Mouse (Mus musculus): Measurements from ENCODE around the gene Ttll13. TPM values are rescaled to one million over a fixed set of nuclear protein-coding genes. Genes with fewer than 3 reads are reported as not detected.

Gene Ttll13
- polyA plus RNA-seq, 1 experiment from 2014 or later, result 0.57 TPM

DNA sequence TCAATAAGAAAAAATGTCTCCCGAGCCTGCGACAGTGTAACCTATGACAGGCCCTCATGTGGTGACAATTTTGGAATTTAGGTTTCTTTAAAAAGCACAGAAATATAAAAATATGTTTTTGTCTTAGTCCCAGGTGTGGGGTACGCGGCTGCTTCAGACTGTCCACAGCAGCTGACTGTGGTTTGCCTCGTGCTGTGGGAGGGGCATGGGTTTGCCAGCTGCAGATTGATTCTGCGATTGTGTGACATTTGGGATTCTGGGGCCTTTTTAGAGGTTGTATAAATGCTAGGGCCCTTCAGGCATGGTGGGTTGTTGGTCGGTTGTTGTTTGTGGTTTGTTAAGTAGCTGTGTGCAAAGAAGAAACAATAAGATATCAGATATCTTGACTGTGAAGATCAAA, 41.2 kb upstream of the Ttll13 start:
- Histone ChIP-seq H3K4me1 (peaks cover 93% of the 10 kb centered on the region), H3K27ac (replicated peaks) (no peak overlapping the region), H3K4me3 (no peak overlapping the region), H3K9me3 (no peaks in the 10 kb centered on the region), H3K36me3 (replicated peaks) (peaks cover 20% of the 10 kb centered on the region), H3K27me3 (replicated peaks; ENCODE audit: low read depth, poor library complexity, severe bottlenecking) (no peaks in the 10 kb centered on the region)
- no peak for DNase-seq (ENCODE audit: low spot score)
- 84% methylated on average over 7 of the region's 7 CpGs for WGBS

DNA sequence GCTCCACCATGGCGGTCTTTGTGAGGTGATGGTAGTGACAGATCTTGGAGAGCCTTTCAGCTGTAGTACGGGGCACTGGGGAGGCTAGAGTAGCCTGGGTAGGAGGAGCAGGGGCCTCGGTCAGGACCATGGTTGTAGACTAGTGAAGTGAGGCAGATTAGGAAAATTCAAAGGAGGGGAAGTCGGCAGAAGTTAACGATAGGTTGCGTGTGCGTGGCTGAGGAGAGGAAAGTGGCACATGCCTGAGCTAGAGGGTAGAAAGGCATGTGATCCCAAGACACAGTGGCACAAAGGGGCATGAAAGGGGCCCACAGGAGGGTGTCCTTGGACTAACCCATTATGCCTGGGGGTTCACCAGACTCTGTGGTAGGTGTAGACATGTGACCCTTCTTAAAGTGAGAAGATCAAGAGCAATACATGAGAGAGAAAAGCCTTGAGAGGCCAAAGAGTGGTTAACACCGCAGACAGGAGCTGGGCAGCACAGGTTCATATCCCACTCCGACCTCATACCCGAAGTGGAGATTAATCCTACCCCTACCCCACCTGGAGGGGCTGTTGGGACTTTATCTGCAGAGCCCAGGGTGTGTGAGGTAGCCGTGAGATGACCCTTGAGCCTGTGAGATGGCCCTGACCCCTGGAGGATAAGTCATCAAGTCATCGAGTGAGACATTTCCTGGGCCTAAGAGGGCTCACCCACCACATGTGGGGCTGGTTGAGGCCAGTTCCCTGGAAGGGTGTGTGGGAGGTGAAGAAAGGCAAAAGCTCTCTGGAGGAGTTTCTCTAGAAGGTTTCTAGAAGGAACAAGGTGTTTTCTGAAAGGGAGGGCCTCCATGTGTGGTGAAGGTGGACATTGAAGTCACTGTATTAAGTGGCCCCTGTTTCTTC, 40.2 kb upstream of the Ttll13 start:
- 0 out of 2 replicates have a peak overlapping the region, but pooled peaks have one; percentile 8 for H3K27ac ChIP-seq (replicated peaks)
- no peak for DNase-seq (ENCODE audit: low spot score)
- H3K36me3 ChIP-seq (replicated peaks), result peaks cover 19% of the 10 kb centered on the region
- no peak overlapping the region for H3K4me3 ChIP-seq
- H3K27me3 ChIP-seq (replicated peaks; ENCODE audit: low read depth, poor library complexity, severe bottlenecking), result no peaks in the 10 kb centered on the region
- WGBS, result 85% methylated on average over 12 of the region's 12 CpGs
- no peaks in the 10 kb centered on the region for H3K9me3 ChIP-seq
- H3K4me1 ChIP-seq, result peaks cover 85% of the 10 kb centered on the region

- Histone ChIP-seq H3K9me3 (no peaks in the 10 kb centered on the region), H3K4me1 (peaks cover 75% of the 10 kb centered on the region), H3K27ac (replicated peaks) (peak overlapping the region; percentile 66), H3K36me3 (replicated peaks) (peaks cover 8% of the 10 kb centered on the region), H3K27me3 (replicated peaks; ENCODE audit: low read depth, poor library complexity, severe bottlenecking) (no peaks in the 10 kb centered on the region), H3K4me3 (no peak overlapping the region)
- no peak for DNase-seq (ENCODE audit: low spot score)
- WGBS, result 69% methylated on average over 3 of the region's 3 CpGs
Measured at GRCm38 (mm10) chr7:80207314-80207731, 38.9 kb upstream of the Ttll13 start.

DNA sequence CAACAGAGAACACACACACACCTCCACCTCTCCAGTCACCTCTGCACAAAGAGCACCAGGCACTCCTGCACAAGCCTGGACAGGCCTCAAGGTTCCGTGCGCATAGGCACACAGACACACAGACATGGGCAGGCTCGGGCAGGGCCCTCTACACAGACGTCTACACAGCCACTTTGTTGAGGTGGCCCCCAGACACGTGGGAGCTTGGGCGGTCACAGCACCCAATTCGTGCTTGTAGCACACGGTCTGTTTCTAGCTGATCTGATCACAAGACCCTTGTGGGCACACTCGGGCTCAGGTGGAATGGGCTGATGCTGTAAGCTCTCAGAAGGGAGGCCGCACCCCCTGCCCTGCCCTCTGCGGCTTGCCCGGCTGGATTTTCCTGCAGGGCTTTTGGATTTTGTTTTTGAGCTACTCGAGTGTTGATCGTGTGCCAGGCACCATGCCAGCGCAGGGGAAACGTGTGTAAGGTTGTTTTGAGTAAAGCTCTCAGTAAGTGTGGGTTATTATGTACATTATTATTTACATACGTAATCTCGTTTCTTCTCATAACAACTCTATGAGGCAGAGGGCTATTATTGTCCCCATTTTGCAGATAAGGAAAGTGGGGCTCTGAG, 38.0 kb upstream of the Ttll13 start:
- Histone ChIP-seq H3K9me3 (no peaks in the 10 kb centered on the region), H3K36me3 (replicated peaks) (peaks cover 7% of the 10 kb centered on the region), H3K4me1 (peaks cover 67% of the 10 kb centered on the region), H3K4me3 (no peak overlapping the region), H3K27me3 (replicated peaks; ENCODE audit: low read depth, poor library complexity, severe bottlenecking) (no peaks in the 10 kb centered on the region), H3K27ac (replicated peaks) (peak overlapping the region; percentile 66)
- WGBS, result 79% methylated on average over 18 of the region's 18 CpGs
- DNase-seq (ENCODE audit: low spot score), result no peak

DNA sequence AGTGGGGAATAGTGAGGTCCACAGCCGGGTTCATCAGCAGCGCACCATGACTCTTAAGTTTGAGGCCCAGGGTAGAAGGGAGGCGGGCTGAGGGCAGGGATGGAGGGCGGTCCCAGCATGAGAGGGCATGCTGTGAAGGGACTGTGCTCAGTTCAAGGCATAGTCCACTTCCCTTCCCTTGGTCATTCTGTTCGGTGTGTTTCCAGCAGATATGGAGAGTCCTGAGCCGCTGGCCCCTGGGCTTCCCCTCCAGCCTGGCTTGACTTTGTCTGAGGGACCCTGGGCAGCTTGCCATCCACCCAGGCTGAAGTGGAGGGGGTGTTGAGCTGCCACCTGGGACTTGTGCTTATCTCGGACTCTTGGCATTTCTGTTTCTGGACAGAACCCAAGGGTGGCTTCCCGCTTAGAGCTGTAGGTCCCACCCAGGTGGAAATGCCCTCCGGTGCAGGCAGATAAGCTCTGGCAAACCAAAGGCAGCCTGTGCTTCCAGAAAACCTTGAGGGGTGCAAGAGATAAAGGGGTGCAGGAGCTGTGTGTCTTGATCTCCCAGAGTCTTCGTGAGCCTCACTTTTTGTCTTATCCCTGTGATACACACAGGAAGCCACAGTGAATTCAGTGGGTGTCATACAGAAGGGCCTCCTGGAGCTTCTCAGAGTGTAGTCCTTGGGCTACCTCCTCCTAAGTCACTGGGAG, 37.3 kb upstream of the Ttll13 start:
- peaks cover 60% of the 10 kb centered on the region for H3K4me1 ChIP-seq
- DNase-seq (ENCODE audit: low spot score), result no peak
- WGBS, result 84% methylated on average over 10 of the region's 10 CpGs
- no peaks in the 10 kb centered on the region for H3K27me3 ChIP-seq (replicated peaks; ENCODE audit: low read depth, poor library complexity, severe bottlenecking)
- H3K4me3 ChIP-seq, result no peak overlapping the region
- H3K9me3 ChIP-seq, result no peaks in the 10 kb centered on the region
- H3K27ac ChIP-seq (replicated peaks), result peak overlapping the region; percentile 35; the same call in 1 of the 2 replicates
- peaks cover 13% of the 10 kb centered on the region for H3K36me3 ChIP-seq (replicated peaks)

DNA sequence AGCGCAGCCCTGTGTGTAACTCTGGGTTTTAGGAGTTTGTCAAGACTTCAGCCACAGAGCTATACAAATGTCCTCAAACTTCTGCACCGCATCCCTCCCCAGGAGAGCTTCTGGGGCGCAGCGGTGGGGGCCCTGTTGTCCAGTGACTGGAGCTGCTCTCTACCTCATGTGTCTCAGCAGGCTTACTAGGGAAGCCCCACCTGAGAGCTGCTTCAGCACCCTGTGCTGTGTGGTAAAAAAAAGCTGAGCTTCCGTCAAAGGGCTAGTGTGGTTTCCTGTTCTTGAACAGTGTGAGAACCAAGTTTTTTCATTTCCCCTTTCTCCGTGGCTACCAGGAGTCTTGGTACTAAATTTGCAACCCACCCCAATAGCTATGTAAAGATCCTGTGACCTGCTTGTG, 36.5 kb upstream of the Ttll13 start:
- no peaks in the 10 kb centered on the region for H3K27me3 ChIP-seq (replicated peaks; ENCODE audit: low read depth, poor library complexity, severe bottlenecking)
- H3K4me1 ChIP-seq, result peaks cover 54% of the 10 kb centered on the region
- no peak overlapping the region for H3K27ac ChIP-seq (replicated peaks)
- peaks cover 21% of the 10 kb centered on the region for H3K36me3 ChIP-seq (replicated peaks)
- no peak overlapping the region for H3K4me3 ChIP-seq
- DNase-seq (ENCODE audit: low spot score), result no peak
- no peaks in the 10 kb centered on the region for H3K9me3 ChIP-seq
- WGBS, result 81% methylated on average over 6 of the region's 6 CpGs

- no peak overlapping the region for H3K4me3 ChIP-seq
- H3K9me3 ChIP-seq, result no peaks in the 10 kb centered on the region
- H3K36me3 ChIP-seq (replicated peaks), result peaks cover 34% of the 10 kb centered on the region
- no peak overlapping the region for H3K27ac ChIP-seq (replicated peaks)
- no peak for DNase-seq (ENCODE audit: low spot score)
- H3K4me1 ChIP-seq, result peaks cover 54% of the 10 kb centered on the region
- no peaks in the 10 kb centered on the region for H3K27me3 ChIP-seq (replicated peaks; ENCODE audit: low read depth, poor library complexity, severe bottlenecking)
- 84% methylated on average over 4 of the region's 4 CpGs for WGBS
Measured at GRCm38 (mm10) chr7:80210982-80211381, 35.2 kb upstream of the Ttll13 start.

GRCm38 (mm10) chr7:80213604-80214003, 32.6 kb upstream of the Ttll13 start:
- H3K36me3 ChIP-seq (replicated peaks), result peaks cover 60% of the 10 kb centered on the region
- no peaks in the 10 kb centered on the region for H3K9me3 ChIP-seq
- no peak overlapping the region for H3K4me3 ChIP-seq
- no peak for DNase-seq (ENCODE audit: low spot score)
- peaks cover 29% of the 10 kb centered on the region for H3K4me1 ChIP-seq
- H3K27me3 ChIP-seq (replicated peaks; ENCODE audit: low read depth, poor library complexity, severe bottlenecking), result no peaks in the 10 kb centered on the region
- H3K27ac ChIP-seq (replicated peaks), result no peak overlapping the region
- WGBS, result 88% methylated on average over 7 of the region's 7 CpGs

DNA sequence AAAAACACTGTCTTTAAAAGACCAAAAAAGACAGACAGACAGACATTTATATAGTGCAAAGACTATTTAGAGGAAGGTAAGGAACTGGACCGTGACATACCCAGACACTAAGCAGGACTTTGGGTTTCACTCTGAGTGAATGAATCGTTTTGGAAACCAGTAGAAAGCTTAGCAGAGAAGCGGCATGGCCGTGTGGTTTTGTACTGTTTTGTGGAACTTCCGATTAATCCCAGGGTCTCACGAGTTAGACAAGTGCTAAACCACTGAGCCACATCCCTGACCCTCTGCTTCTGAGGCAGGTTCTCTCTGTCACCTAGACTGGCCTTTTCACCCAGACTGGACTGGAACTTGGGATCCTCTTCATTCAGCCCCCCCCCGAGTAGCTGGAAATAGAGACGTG, 31.7 kb upstream of the Ttll13 start:
- H3K36me3 ChIP-seq (replicated peaks), result peaks cover 69% of the 10 kb centered on the region
- 76% methylated on average over 8 of the region's 8 CpGs for WGBS
- no peak for DNase-seq (ENCODE audit: low spot score)
- H3K9me3 ChIP-seq, result no peaks in the 10 kb centered on the region
- H3K27ac ChIP-seq (replicated peaks), result peak overlapping the region; percentile 86
- no peak overlapping the region for H3K4me3 ChIP-seq
- peaks cover 20% of the 10 kb centered on the region for H3K4me1 ChIP-seq
- no peaks in the 10 kb centered on the region for H3K27me3 ChIP-seq (replicated peaks; ENCODE audit: low read depth, poor library complexity, severe bottlenecking)

DNA sequence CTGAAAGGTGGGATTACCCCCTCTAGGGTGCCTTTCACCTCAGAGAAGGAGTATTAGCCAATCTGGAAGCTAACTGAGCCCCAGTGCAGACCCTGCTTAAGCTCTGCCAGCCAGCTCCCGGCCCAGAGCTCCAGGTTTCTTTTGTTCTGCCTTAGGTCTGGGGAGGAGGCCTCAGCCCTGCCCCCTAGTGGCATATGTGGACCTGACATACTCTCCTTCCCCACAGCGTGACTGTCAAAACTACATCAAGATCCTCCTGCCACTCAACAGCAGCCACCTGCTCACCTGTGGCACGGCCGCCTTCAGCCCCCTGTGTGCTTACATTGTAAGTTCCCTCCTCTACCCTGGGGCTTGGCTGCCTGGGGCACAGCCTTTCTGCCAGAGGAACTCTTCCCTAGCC, 30.8 kb upstream of the Ttll13 start:
- peaks cover 13% of the 10 kb centered on the region for H3K4me1 ChIP-seq
- WGBS, result 21% methylated on average over 4 of the region's 4 CpGs
- no peak overlapping the region for H3K4me3 ChIP-seq
- H3K27ac ChIP-seq (replicated peaks), result peak overlapping the region; percentile 86
- H3K36me3 ChIP-seq (replicated peaks), result peaks cover 78% of the 10 kb centered on the region
- H3K27me3 ChIP-seq (replicated peaks; ENCODE audit: low read depth, poor library complexity, severe bottlenecking), result no peaks in the 10 kb centered on the region
- H3K9me3 ChIP-seq, result no peaks in the 10 kb centered on the region
- DNase-seq (ENCODE audit: low spot score), result peak; percentile 85

DNA sequence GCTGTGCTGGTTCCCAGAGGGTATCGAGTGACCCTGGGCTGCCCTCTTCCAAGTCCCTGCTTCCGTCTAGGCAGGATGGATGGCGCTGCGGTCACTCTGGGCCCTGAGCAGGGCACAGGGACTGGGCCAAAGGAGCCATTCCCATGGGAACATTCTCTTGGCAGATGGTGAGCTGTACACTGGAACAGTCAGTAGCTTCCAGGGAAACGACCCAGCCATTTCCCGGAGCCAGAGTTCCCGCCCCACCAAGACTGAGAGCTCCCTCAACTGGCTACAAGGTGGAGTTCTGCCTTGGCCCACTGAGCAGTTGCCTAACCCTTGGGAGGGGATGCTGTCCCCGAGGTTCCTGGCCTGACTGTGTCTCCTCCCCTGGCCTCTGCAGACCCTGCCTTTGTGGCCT, 29.6 kb upstream of the Ttll13 start:
- H3K4me3 ChIP-seq, result no peak overlapping the region
- H3K9me3 ChIP-seq, result no peaks in the 10 kb centered on the region
- H3K27me3 ChIP-seq (replicated peaks; ENCODE audit: low read depth, poor library complexity, severe bottlenecking), result no peaks in the 10 kb centered on the region
- H3K27ac ChIP-seq (replicated peaks), result no peak overlapping the region
- WGBS, result 78% methylated on average over 8 of the region's 8 CpGs
- peaks cover 13% of the 10 kb centered on the region for H3K4me1 ChIP-seq
- H3K36me3 ChIP-seq (replicated peaks), result peaks cover 90% of the 10 kb centered on the region
- no peak for DNase-seq (ENCODE audit: low spot score)

DNA sequence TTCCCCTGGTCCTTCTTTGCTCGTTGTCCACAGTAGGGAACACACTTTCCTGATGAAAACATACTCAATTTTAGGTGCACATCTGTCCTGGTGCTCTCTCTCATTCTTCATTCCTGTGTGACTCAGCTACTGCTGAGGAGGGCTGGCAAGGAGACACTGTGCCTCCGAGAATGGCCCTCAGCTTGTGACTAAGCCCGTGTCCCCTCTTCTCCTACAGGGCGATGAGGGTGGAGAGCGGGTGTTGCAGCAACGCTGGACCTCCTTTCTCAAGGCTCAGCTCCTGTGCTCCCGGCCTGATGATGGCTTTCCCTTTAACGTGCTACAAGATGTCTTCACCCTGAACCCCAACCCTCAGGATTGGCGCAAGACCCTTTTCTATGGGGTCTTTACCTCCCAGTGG, 27.5 kb upstream of the Ttll13 start:
- Histone ChIP-seq H3K4me1 (peaks cover 13% of the 10 kb centered on the region), H3K9me3 (no peaks in the 10 kb centered on the region), H3K36me3 (replicated peaks) (peaks cover 95% of the 10 kb centered on the region), H3K4me3 (no peak overlapping the region), H3K27ac (replicated peaks) (no peak overlapping the region), H3K27me3 (replicated peaks; ENCODE audit: low read depth, poor library complexity, severe bottlenecking) (no peaks in the 10 kb centered on the region)
- DNase-seq (ENCODE audit: low spot score), result no peak
- 90% methylated on average over 9 of the region's 9 CpGs for WGBS

Data from embryonic facial prominence, embryonic 10.5 days (tissue).